Mouse (Mus musculus) G1E (cell line): ENCODE data around the gene Sstr3. TPM values are rescaled to one million over a fixed set of nuclear protein-coding genes. Genes with fewer than 3 reads are reported as not detected.

Experiments used
- ATAC-seq: 2 replicates; pipeline ENCODE4 v1.8.0; 2016; ENCODE audit warnings: mild to moderate bottlenecking; ENCODE audit not compliant: insufficient number of reproducible peaks, poor library complexity, low FRiP score, severe bottlenecking; ENCODE audit errors: extremely low read depth
- DNase-seq: peaks from one replicate; pipeline ENCODE4 v3.0.0; 2012; ENCODE audit warnings: low spot score
- H3K27me3 ChIP-seq: 2 replicates; pipeline ENCODE4 v1.6.1; 2012; ENCODE audit warnings: mild to moderate bottlenecking, low read length, inconsistent platforms; ENCODE audit not compliant: insufficient read depth
- H3K36me3 ChIP-seq: replicated peaks from 2 replicates; pipeline ENCODE3; 2012; ENCODE audit warnings: mild to moderate bottlenecking, inconsistent platforms
- H3K4me1 ChIP-seq: 2 replicates; pipeline ENCODE4 v1.6.1; 2012; ENCODE audit warnings: low read depth, low read length, inconsistent platforms, mixed read lengths; ENCODE audit not compliant: insufficient read depth
- H3K4me3 ChIP-seq: 2 replicates; pipeline ENCODE4 v1.5.1; 2012; ENCODE audit warnings: low read depth, mild to moderate bottlenecking, inconsistent platforms, low read length, moderate library complexity, mixed read lengths
- H3K9me3 ChIP-seq: replicated peaks from 2 replicates; pipeline ENCODE4 v1.6.1; 2012; ENCODE audit warnings: inconsistent platforms
- CTCF ChIP-seq: IDR thresholded peaks from 2 replicates; pipeline ENCODE4 v1.5.1; 2012; ENCODE audit warnings: low read depth, low read length, inconsistent platforms, mixed read lengths
- GATA1 ChIP-seq: IDR thresholded peaks from 2 replicates; pipeline ENCODE4 v1.6.1; 2012; ENCODE audit warnings: borderline replicate concordance, low read length, inconsistent platforms, mixed read lengths
- GATA2 ChIP-seq: IDR thresholded peaks from 2 replicates; pipeline ENCODE4 v1.6.1; 2012; ENCODE audit warnings: low read depth, low read length, inconsistent platforms, borderline replicate concordance
- POLR2AphosphoS5 ChIP-seq: IDR thresholded peaks from 2 replicates; pipeline ENCODE4 v1.6.1; 2012; ENCODE audit warnings: low read depth, low read length, inconsistent platforms; ENCODE audit not compliant: insufficient replicate concordance
- TAL1 ChIP-seq: conservative IDR thresholded peaks from 2 replicates; pipeline ENCODE4 v1.6.1; 2012; ENCODE audit warnings: low read depth, low read length, inconsistent platforms, mixed read lengths
- polyA plus RNA-seq: library from polyadenylated mRNA; stranded (reverse); fragments of >175 nt; gene quantifications from 2 replicates; pipeline ENCODE4 v1.2.3, GENCODE M21; 2012
- total RNA-seq, 2 experiments: library from RNA; stranded (forward) in 1 of 2; stranded (reverse) in 1 of 2; fragments of 200-1000 nt in 1 of 2; fragments of >200 nt in 1 of 2; fragmentation: Nextera tagmentation in 1 of 2; gene quantifications; 2 replicates each; pipeline ENCODE4 v1.2.3; 2014 to 2017

Sstr3 gene
- total and polyA plus RNA-seq, 3 experiments: 0.05 TPM; not detected in 2

GRCm38 (mm10) chr15:78588900-78589299, 44.4 kb upstream of the Sstr3 start:
- H3K36me3 ChIP-seq: no peaks in the 10 kb centered on the region
- H3K4me1 ChIP-seq: peaks cover 17% of the 10 kb centered on the region
- no peak for ATAC-seq
- no peaks in the 10 kb centered on the region for H3K9me3 ChIP-seq
- DNase-seq: no peak
- H3K27me3 ChIP-seq: peaks cover 37% of the 10 kb centered on the region
- TF ChIP-seq TAL1 (no peak), POLR2AphosphoS5 (no peak), CTCF (no peak), GATA1 (no peak), GATA2 (no peak)
- no peak overlapping the region for H3K4me3 ChIP-seq

- H3K4me3 ChIP-seq: no peak overlapping the region
- ATAC-seq: no peak
- no peak for DNase-seq
- H3K36me3 ChIP-seq: no peaks in the 10 kb centered on the region
- TF ChIP-seq GATA2: no peak
- no peak for TF ChIP-seq POLR2AphosphoS5
- peaks cover 22% of the 10 kb centered on the region for H3K4me1 ChIP-seq
- peaks cover 42% of the 10 kb centered on the region for H3K27me3 ChIP-seq
- no peaks in the 10 kb centered on the region for H3K9me3 ChIP-seq
Observed at GRCm38 (mm10) chr15:78588049-78588448, 43.6 kb upstream of the Sstr3 start.

GRCm38 (mm10) chr15:78587050-78587994, 42.8 kb upstream of the Sstr3 start:
- TF ChIP-seq GATA1: no peak
- TF ChIP-seq TAL1: no peak
- no peak for TF ChIP-seq GATA2
- TF ChIP-seq CTCF: peak; percentile 85
- DNase-seq (peak; percentile 66), ATAC-seq (peak; percentile 54)
- Histone ChIP-seq H3K4me1 (peaks cover 25% of the 10 kb centered on the region), H3K4me3 (no peak overlapping the region), H3K9me3 (no peaks in the 10 kb centered on the region), H3K27me3 (peaks cover 40% of the 10 kb centered on the region), H3K36me3 (no peaks in the 10 kb centered on the region)

GRCm38 (mm10) chr15:78585404-78585803, 40.9 kb upstream of the Sstr3 start:
- H3K27me3 ChIP-seq: peaks cover 37% of the 10 kb centered on the region
- H3K4me1 ChIP-seq: peaks cover 40% of the 10 kb centered on the region
- ATAC-seq (no peak), DNase-seq (no peak)
- H3K36me3 ChIP-seq: no peaks in the 10 kb centered on the region
- TF ChIP-seq POLR2AphosphoS5 (no peak), CTCF (no peak), GATA1 (no peak), GATA2 (no peak), TAL1 (no peak)
- no peak overlapping the region for H3K4me3 ChIP-seq
- no peaks in the 10 kb centered on the region for H3K9me3 ChIP-seq

GRCm38 (mm10) chr15:78583352-78583751, 38.9 kb upstream of the Sstr3 start:
- peaks cover under 1% of the 10 kb centered on the region for H3K36me3 ChIP-seq
- DNase-seq (no peak), ATAC-seq (no peak)
- H3K9me3 ChIP-seq: no peaks in the 10 kb centered on the region
- H3K4me1 ChIP-seq: peaks cover 42% of the 10 kb centered on the region
- H3K4me3 ChIP-seq: no peak overlapping the region
- TF ChIP-seq GATA1 (no peak), POLR2AphosphoS5 (no peak), TAL1 (no peak), GATA2 (no peak), CTCF (no peak)
- H3K27me3 ChIP-seq: peaks cover 28% of the 10 kb centered on the region

GRCm38 (mm10) chr15:78576284-78576810, 31.9 kb upstream of the Sstr3 start:
- no peak for TF ChIP-seq POLR2AphosphoS5
- no peak for TF ChIP-seq GATA2
- TF ChIP-seq CTCF: no peak
- TF ChIP-seq TAL1: no peak
- TF ChIP-seq GATA1: no peak
- no peaks in the 10 kb centered on the region for H3K27me3 ChIP-seq
- no peak overlapping the region for H3K4me3 ChIP-seq
- no peaks in the 10 kb centered on the region for H3K9me3 ChIP-seq
- peaks cover 62% of the 10 kb centered on the region for H3K4me1 ChIP-seq
- H3K36me3 ChIP-seq: peaks cover 26% of the 10 kb centered on the region
- ATAC-seq (no peak), DNase-seq (no peak)
